Mouse (Mus musculus) heart, postnatal 0 days (tissue): Measurements from ENCODE around the gene Fbxo24. TPM values are rescaled to one million over a fixed set of nuclear protein-coding genes. Genes with fewer than 3 reads are reported as not detected.
A peak's percentile ranks its signal among the peaks of the same experiment; 100 is the strongest.

Source experiments
- ATAC-seq: fragments of 200-750 bp; cut with Nextera tagmentation; 2 replicates; pipeline ENCODE4 v1.8.0; 2017; ENCODE audit warnings: low read depth, moderate number of reproducible peaks, moderate library complexity; ENCODE audit not compliant: insufficient read depth
- DNase-seq: peaks from one replicate; pipeline ENCODE4 v3.0.0-alpha.2; 2016; ENCODE audit warnings: low spot score
- H3K27ac ChIP-seq: fragments of 300-500 bp; sonication (generic); 2 replicates; pipeline ENCODE4 v1.5.1; 2014; ENCODE audit warnings: low read depth, mild to moderate bottlenecking
- H3K27me3 ChIP-seq: fragments of 300-500 bp; sonication (generic); 2 replicates; pipeline ENCODE4 v1.6.1; 2014; ENCODE audit warnings: low read length, mixed read lengths; ENCODE audit not compliant: control insufficient read depth, insufficient read depth
- H3K36me3 ChIP-seq: fragments of 300-500 bp; sonication (generic); replicated peaks from 2 replicates; pipeline ENCODE4 v1.6.1; 2014; ENCODE audit warnings: low read length, mixed read lengths; ENCODE audit not compliant: control insufficient read depth, insufficient read depth
- H3K4me1 ChIP-seq: fragments of 300-500 bp; sonication (generic); 2 replicates; pipeline ENCODE4 v1.6.1; 2014; ENCODE audit warnings: antibody characterized with exemption; ENCODE audit not compliant: control insufficient read depth, insufficient read depth
- H3K4me2 ChIP-seq: fragments of 300-500 bp; sonication (generic); 2 replicates; pipeline ENCODE4 v1.6.1; 2014; ENCODE audit warnings: low read depth, mild to moderate bottlenecking, low read length, moderate library complexity
- H3K4me3 ChIP-seq: fragments of 300-500 bp; sonication (generic); 2 replicates; pipeline ENCODE4 v1.5.1; 2014; ENCODE audit warnings: low read depth, low read length
- H3K9ac ChIP-seq: fragments of 300-500 bp; sonication (generic); replicated peaks from 2 replicates; pipeline ENCODE4 v1.6.1; 2014; ENCODE audit warnings: low read depth, low read length, mixed read lengths
- H3K9me3 ChIP-seq: fragments of 300-500 bp; sonication (generic); replicated peaks from 2 replicates; pipeline ENCODE4 v1.6.1; 2016; ENCODE audit warnings: low read length; ENCODE audit not compliant: control insufficient read depth
- CTCF ChIP-seq: IDR thresholded peaks from 2 replicates; pipeline ENCODE4 v1.5.1; 2016; ENCODE audit warnings: antibody characterized with exemption, control low read depth, low read depth
- EP300 ChIP-seq: IDR thresholded peaks from 2 replicates; pipeline ENCODE4 v1.6.1; 2016; ENCODE audit warnings: antibody characterized with exemption, low read depth
- WGBS: fragments of 180-500 bp; shearing (Covaris S2); extraction: QIAGEN DNeasy Blood & Tissue Kit; methylation state at CpG from one replicate; pipeline ENCODE4 v1.1.7; 2014; 5-methylcytosine and 5-hydroxymethylcytosine counted together
- polyA plus RNA-seq: library from polyadenylated mRNA; unstranded; fragments of >200 nt; fragmentation: Nextera tagmentation; extraction: Ambion mirVana; gene quantifications from 2 replicates; pipeline ENCODE4 v1.2.1, GENCODE M21; 2015
- total RNA-seq: library from RNA; depleted of rRNA; stranded (reverse); fragments of >200 nt; gene quantifications from 2 replicates; pipeline ENCODE4 v1.2.3, GENCODE M21; 2014; ENCODE audit warnings: low replicate concordance

Fbxo24 gene
- total and polyA plus RNA-seq, 2 experiments from 2014 or later: 0.16 to 0.65 TPM

- TF ChIP-seq EP300: no peak
- no peak for TF ChIP-seq CTCF
- H3K4me1 ChIP-seq: peaks cover 31% of the 10 kb centered on the region
These were observed 18.7 kb downstream of the Fbxo24 start for GRCm38 (mm10) chr5:137610056-137610455.

DNA sequence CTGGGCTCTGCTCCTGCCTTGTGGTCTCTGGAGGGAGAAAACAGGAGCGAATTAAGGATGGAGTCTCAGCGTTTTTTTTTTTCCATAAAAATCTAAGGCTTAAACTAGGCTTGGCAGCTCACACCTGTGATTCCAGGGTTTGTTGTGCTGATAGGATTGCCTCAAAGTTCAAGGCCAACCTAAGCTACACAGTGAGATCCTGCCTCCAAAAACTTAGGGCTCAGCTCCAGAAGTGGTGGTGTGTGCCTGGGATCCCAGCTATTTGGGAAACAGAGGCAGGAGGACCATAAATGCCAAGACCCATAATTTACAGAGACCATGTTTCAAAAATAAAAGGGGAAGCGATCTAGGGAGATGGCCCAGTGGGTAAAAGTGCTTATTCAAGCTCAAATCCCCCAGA is 19.5 kb downstream of the Fbxo24 start:
- Histone ChIP-seq H3K4me2 (no peak overlapping the region), H3K36me3 (peaks cover 27% of the 10 kb centered on the region), H3K4me3 (no peak overlapping the region), H3K4me1 (peaks cover 31% of the 10 kb centered on the region), H3K9ac (no peak overlapping the region), H3K27ac (no peak overlapping the region), H3K27me3 (no peaks in the 10 kb centered on the region), H3K9me3 (no peaks in the 10 kb centered on the region)
- ATAC-seq (no peak), DNase-seq (no peak)
- TF ChIP-seq EP300 (no peak), CTCF (no peak)
- 71% methylated on average over 3 of the region's 3 CpGs for WGBS

More at GRCm38 (mm10) chr5:137610056-137610455, 18.7 kb downstream of the Fbxo24 start:
- peaks cover 24% of the 10 kb centered on the region for H3K36me3 ChIP-seq
- 55% methylated on average over 4 of the region's 4 CpGs for WGBS
- ATAC-seq: no peak
- peak overlapping the region; percentile 92 for H3K27ac ChIP-seq
- 0 out of 2 replicates have a peak overlapping the region, but pooled peaks have one; percentile 51 for H3K9ac ChIP-seq
- no peak for DNase-seq
- peak overlapping the region; percentile 35 for H3K4me3 ChIP-seq
- no peaks in the 10 kb centered on the region for H3K27me3 ChIP-seq
- H3K4me2 ChIP-seq: peak overlapping the region; percentile 53
- H3K9me3 ChIP-seq: no peaks in the 10 kb centered on the region

DNA sequence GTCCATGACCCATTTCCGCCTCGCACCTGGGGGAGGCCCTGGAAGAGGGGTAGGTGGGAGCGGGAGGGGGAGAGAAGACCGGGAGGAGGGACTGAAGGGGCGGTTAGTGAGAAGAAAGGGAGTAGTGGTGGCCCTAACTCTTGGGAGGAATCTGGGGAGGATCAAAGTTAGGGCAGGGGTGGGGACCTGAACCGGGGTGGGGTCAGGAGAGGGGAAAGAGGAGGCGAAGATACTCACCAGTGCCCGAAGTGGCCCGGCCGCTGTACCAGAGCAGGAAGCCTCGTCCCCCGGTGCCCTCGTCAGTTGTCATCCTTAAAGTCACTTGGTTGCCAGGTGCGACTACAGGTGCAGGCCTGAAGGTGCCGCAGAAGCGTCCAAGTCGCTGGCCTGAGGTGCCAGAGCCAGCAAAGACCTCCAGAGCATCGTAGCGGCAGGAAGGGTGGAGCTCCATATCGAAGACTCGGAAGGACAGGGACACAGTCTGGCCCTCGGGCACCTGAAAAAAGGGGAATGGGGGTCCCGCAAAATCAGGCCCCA is 20.1 kb downstream of the Fbxo24 start:
- Histone ChIP-seq H3K27me3 (no peaks in the 10 kb centered on the region), H3K9ac (peak overlapping the region; percentile 4; the same call in 1 of the 2 replicates), H3K36me3 (peaks cover 27% of the 10 kb centered on the region), H3K9me3 (no peaks in the 10 kb centered on the region), H3K4me3 (no peak overlapping the region), H3K27ac (no peak overlapping the region), H3K4me2 (0 out of 2 replicates have a peak overlapping the region, but pooled peaks have one; percentile 7), H3K4me1 (peaks cover 31% of the 10 kb centered on the region)
- TF ChIP-seq EP300 (no peak), CTCF (no peak)
- DNase-seq: no peak
- no peak for ATAC-seq
- WGBS: 37% methylated on average over 22 of the region's 23 CpGs

- Histone ChIP-seq H3K36me3 (peaks cover 27% of the 10 kb centered on the region), H3K27me3 (no peaks in the 10 kb centered on the region), H3K9ac (peak overlapping the region; percentile 4; the same call in 1 of the 2 replicates), H3K4me1 (peaks cover 28% of the 10 kb centered on the region), H3K27ac (no peak overlapping the region), H3K4me2 (0 out of 2 replicates have a peak overlapping the region, but pooled peaks have one; percentile 7), H3K4me3 (no peak overlapping the region), H3K9me3 (no peaks in the 10 kb centered on the region)
- no peak for TF ChIP-seq CTCF
- TF ChIP-seq EP300: no peak
- WGBS: 45% methylated on average over 26 of the region's 26 CpGs
- no peak for DNase-seq
- ATAC-seq: no peak
These were observed 20.7 kb downstream of the Fbxo24 start for GRCm38 (mm10) chr5:137607860-137608653.

DNA sequence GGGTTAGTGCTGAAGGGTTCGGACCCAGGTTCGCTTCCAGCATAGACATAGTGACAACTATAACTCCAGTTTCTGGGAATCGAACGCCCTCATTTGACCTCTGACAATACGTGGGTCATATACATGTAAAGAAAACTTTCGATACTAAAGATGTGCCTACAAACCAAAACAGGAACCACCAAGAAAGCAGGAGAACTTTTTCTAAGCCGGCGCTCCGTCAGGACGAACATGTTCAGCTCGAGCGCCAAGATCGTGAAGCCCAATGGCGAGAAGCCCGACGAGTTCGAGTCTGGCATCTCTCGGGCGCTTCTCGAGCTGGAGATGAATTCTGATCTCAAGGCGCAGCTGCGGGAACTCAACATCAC is 27.5 kb downstream of the Fbxo24 start:
- TF ChIP-seq CTCF (no peak), EP300 (no peak)
- H3K9me3 ChIP-seq: no peaks in the 10 kb centered on the region
- DNase-seq (no peak), ATAC-seq (no peak)
- peak overlapping the region; percentile 64 for H3K9ac ChIP-seq
- H3K4me2 ChIP-seq: peak overlapping the region; percentile 92
- WGBS: under 1% methylated on average over 22 of the region's 22 CpGs
- no peaks in the 10 kb centered on the region for H3K27me3 ChIP-seq
- H3K27ac ChIP-seq: peak overlapping the region; percentile 71
- H3K4me3 ChIP-seq: peak overlapping the region; percentile 68
- peaks cover 13% of the 10 kb centered on the region; the same call in 1 of the 2 replicates for H3K4me1 ChIP-seq
- H3K36me3 ChIP-seq: peaks cover 25% of the 10 kb centered on the region
